Mouse (Mus musculus) heart, embryonic 11.5 days (tissue): Measurements from ENCODE around the gene Hint1. TPM values are rescaled to one million over a fixed set of nuclear protein-coding genes. Genes with fewer than 3 reads are reported as not detected.
A peak's percentile ranks its signal among the peaks of the same experiment; 100 is the strongest.

Experiments
- ATAC-seq: fragments of 200-750 bp; cut with Nextera tagmentation; replicated peaks from 2 replicates; pipeline ENCODE4 v1.8.0; 2017; ENCODE audit warnings: moderate library complexity; ENCODE audit not compliant: insufficient number of reproducible peaks, low FRiP score, low TSS enrichment
- H3K27ac ChIP-seq: fragments of 300-500 bp; sonication (generic); 2 replicates; pipeline ENCODE4 v1.5.1; 2014; ENCODE audit warnings: mild to moderate bottlenecking, low read depth, low read length
- H3K27me3 ChIP-seq: fragments of 300-500 bp; sonication (generic); 2 replicates; pipeline ENCODE4 v1.6.1; 2014; ENCODE audit warnings: mild to moderate bottlenecking, low read length, mixed read lengths; ENCODE audit not compliant: control insufficient read depth, insufficient read depth
- H3K36me3 ChIP-seq: fragments of 300-500 bp; sonication (generic); 2 replicates; pipeline ENCODE4 v1.6.1; 2014; ENCODE audit warnings: mild to moderate bottlenecking, low read length, moderate library complexity, mixed read lengths; ENCODE audit not compliant: control insufficient read depth, insufficient read depth
- H3K4me1 ChIP-seq: fragments of 300-500 bp; sonication (generic); 2 replicates; pipeline ENCODE4 v1.6.1; 2014; ENCODE audit warnings: low read length; ENCODE audit not compliant: control insufficient read depth, insufficient read depth
- H3K4me2 ChIP-seq: fragments of 300-500 bp; sonication (generic); 2 replicates; pipeline ENCODE4 v1.6.1; 2014; ENCODE audit warnings: mild to moderate bottlenecking, moderate library complexity
- H3K4me3 ChIP-seq: fragments of 300-500 bp; sonication (generic); 2 replicates; pipeline ENCODE4 v1.5.1; 2014; ENCODE audit warnings: low read depth, low read length
- H3K9ac ChIP-seq: fragments of 300-500 bp; sonication (generic); 2 replicates; pipeline ENCODE4 v1.6.1; 2014; ENCODE audit warnings: mild to moderate bottlenecking, low read depth, low read length, moderate library complexity
- H3K9me3 ChIP-seq: fragments of 300-500 bp; sonication (generic); replicated peaks from 2 replicates; pipeline ENCODE4 v1.6.1; 2016; ENCODE audit warnings: low read length; ENCODE audit not compliant: control insufficient read depth
- WGBS: fragments of 180-500 bp; shearing (Covaris S2); extraction: QIAGEN DNeasy Blood & Tissue Kit; methylation state at CpG from one replicate; pipeline ENCODE4 v1.1.7; 2014; ENCODE audit not compliant: insufficient replicate concordance; 5-methylcytosine and 5-hydroxymethylcytosine counted together
- polyA plus RNA-seq: library from polyadenylated mRNA; unstranded; fragments of >200 nt; fragmentation: Nextera tagmentation; extraction: Ambion mirVana; gene quantifications from 2 replicates; pipeline ENCODE4 v1.2.1, GENCODE M21; 2014

The Hint1 gene
- 632 and 639 TPM in 2 replicates for polyA plus RNA-seq

DNA sequence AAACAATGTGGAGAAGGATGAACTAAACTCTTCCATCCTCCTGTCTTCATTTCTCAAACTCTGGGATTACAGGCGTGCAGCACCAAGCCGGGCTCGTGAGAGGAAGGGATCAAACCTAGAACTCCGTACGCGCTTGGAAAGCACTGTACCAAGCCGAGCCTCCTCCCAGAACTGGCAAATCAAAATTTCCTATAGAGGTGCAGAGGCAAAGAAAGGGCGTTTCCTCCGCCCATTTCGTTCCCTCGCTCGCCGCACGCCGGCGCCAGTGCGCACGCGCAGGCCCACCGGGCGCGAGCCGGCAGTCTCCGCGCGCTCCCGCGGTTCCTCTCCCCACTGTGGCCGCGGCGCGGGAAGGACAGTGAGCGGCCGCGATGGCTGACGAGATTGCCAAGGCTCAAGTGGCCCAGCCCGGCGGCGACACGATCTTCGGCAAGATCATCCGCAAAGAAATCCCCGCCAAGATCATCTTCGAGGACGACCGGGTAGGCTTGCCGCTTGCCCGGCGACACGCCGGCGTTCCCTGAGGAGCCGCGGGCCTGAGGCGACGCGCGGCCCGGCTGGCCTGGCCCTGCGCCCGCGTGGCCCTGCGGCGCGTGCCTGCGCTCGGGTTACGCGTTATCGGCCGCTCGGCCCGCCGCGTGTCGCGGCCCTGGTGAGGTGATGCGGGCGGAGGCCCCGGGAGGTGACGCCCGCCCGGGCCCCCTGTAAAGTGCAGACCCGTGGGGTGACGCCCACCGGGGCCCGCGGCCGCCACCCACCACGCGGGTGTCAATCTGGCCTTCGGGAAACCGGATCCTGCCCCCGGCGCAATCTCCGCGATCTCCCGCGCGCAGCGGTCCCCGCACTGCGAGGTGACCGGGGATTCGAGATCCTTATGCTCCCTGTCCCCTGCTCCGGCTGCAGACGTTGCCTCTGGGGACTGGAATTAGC is at the start of gene Hint1:
Hint1 (plus strand) TSS at position 265 of the 930 bp plus-strand sequence.
- Histone ChIP-seq H3K27me3 (no peaks in the 10 kb centered on the region), H3K27ac (peak within 1 kb of the TSS; percentile 94), H3K36me3 (peaks cover 7% of the 10 kb centered on the region), H3K9me3 (no peaks in the 10 kb centered on the region), H3K4me3 (peak within 1 kb of the TSS; percentile 88), H3K4me1 (peaks cover 12% of the 10 kb centered on the region), H3K4me2 (peak within 1 kb of the TSS; percentile 64), H3K9ac (peak within 1 kb of the TSS; percentile 98)
- ATAC-seq, result peak; percentile 76
- WGBS, result under 1% methylated on average over 99 of the region's 107 CpGs

DNA sequence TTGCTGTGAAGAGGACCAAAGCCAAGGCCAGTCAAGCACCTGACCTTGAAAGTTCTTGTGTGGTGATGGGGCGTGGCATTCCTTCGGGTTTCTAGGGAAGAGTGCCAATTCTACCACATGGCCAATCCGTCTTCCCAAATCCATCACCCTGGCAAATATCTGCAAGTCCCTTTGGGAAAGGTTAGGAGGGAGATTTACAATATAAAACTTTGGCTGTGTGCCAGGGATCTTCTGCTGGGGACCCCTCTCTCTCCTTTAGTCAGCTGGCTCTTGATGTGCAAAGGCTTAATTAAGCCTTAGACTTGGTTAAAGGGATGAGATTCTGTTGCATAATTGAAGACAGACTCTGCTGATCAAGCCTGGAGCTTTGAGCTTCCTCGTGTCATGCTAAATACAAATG is 48.7 kb upstream of the Hint1 start:
- Histone ChIP-seq H3K9ac (no peak overlapping the region), H3K4me3 (no peak overlapping the region), H3K36me3 (no peaks in the 10 kb centered on the region), H3K4me2 (no peak overlapping the region), H3K27me3 (no peaks in the 10 kb centered on the region), H3K9me3 (no peaks in the 10 kb centered on the region), H3K4me1 (no peaks in the 10 kb centered on the region), H3K27ac (no peak overlapping the region)
- no peak for ATAC-seq
- WGBS, result 77% methylated on average over 4 of the region's 4 CpGs

GRCm38 (mm10) chr11:54819489-54819888 is 46.7 kb upstream of the Hint1 start:
- H3K9me3 ChIP-seq, result no peaks in the 10 kb centered on the region
- no peak overlapping the region for H3K4me3 ChIP-seq
- no peaks in the 10 kb centered on the region for H3K36me3 ChIP-seq
- ATAC-seq, result no peak
- no peaks in the 10 kb centered on the region for H3K4me1 ChIP-seq
- 60% methylated on average over 7 of the region's 7 CpGs for WGBS
- H3K4me2 ChIP-seq, result no peak overlapping the region
- H3K9ac ChIP-seq, result no peak overlapping the region
- no peaks in the 10 kb centered on the region for H3K27me3 ChIP-seq
- no peak overlapping the region for H3K27ac ChIP-seq

GRCm38 (mm10) chr11:54823467-54823866 is 42.7 kb upstream of the Hint1 start:
- no peak overlapping the region for H3K27ac ChIP-seq
- H3K36me3 ChIP-seq, result no peaks in the 10 kb centered on the region
- WGBS, result 71% methylated on average over 4 of the region's 4 CpGs
- ATAC-seq, result no peak
- no peaks in the 10 kb centered on the region for H3K9me3 ChIP-seq
- no peak overlapping the region for H3K4me2 ChIP-seq
- no peak overlapping the region for H3K9ac ChIP-seq
- no peaks in the 10 kb centered on the region for H3K27me3 ChIP-seq
- no peak overlapping the region for H3K4me3 ChIP-seq
- no peaks in the 10 kb centered on the region for H3K4me1 ChIP-seq

DNA sequence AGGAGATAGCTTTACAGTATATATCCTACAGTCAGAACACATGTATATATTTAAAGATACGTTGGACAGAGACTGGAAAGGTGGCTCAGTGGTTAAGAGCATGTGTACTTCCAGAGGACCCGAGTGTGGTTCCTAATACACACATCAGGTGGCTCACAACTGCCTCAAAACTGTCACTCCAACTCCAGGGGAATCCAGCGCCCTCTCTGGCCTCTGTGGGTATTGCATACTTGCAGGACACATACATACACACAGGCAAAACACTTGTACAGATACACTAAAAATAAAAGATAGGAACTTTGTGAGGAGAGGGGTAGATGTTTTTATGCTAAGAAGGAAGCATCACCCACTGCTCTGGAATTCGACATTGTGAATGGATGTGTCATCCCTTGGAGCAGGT is 40.4 kb upstream of the Hint1 start:
- Histone ChIP-seq H3K9me3 (no peaks in the 10 kb centered on the region), H3K27ac (no peak overlapping the region), H3K4me1 (no peaks in the 10 kb centered on the region), H3K9ac (no peak overlapping the region), H3K27me3 (no peaks in the 10 kb centered on the region), H3K4me3 (no peak overlapping the region), H3K36me3 (no peaks in the 10 kb centered on the region), H3K4me2 (no peak overlapping the region)
- WGBS, result 75% methylated on average over 4 of the region's 4 CpGs
- ATAC-seq, result no peak

- ATAC-seq, result no peak
- WGBS, result 85% methylated on average over 8 of the region's 8 CpGs
Observed at GRCm38 (mm10) chr11:54826819-54827218, 39.4 kb upstream of the Hint1 start.

DNA sequence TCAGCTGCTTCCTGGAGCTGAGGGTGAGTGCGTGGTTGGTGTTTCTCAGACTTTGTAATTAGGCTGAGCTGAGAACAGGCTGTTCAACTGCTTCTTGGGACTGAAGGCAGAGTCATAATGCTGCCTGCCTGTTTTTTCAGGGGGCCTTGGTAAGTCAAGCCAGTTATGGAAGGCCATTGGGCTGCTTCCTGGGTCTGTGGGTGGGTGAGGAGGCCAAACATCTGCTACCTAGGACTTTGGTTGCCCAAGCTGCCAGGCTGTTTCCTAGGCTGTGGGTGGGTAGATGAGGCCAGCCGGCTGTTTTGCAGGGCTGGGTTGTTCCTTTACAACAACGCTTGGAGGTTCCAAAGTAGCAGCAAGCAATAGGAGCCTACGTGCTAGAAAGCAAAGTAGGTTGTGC is 32.4 kb upstream of the Hint1 start:
- WGBS, result 93% methylated on average over 4 of the region's 4 CpGs
- Histone ChIP-seq H3K27me3 (no peaks in the 10 kb centered on the region), H3K36me3 (no peaks in the 10 kb centered on the region), H3K4me1 (no peaks in the 10 kb centered on the region), H3K4me2 (no peak overlapping the region), H3K27ac (no peak overlapping the region), H3K4me3 (no peak overlapping the region), H3K9me3 (no peaks in the 10 kb centered on the region), H3K9ac (no peak overlapping the region)
- ATAC-seq, result no peak

More at GRCm38 (mm10) chr11:54826819-54827218, 39.4 kb upstream of the Hint1 start:
- H3K36me3 ChIP-seq, result no peaks in the 10 kb centered on the region
- no peaks in the 10 kb centered on the region for H3K27me3 ChIP-seq
- H3K4me2 ChIP-seq, result no peak overlapping the region
- H3K4me1 ChIP-seq, result no peaks in the 10 kb centered on the region
- H3K27ac ChIP-seq, result no peak overlapping the region
- H3K4me3 ChIP-seq, result no peak overlapping the region
- no peaks in the 10 kb centered on the region for H3K9me3 ChIP-seq
- H3K9ac ChIP-seq, result no peak overlapping the region

DNA sequence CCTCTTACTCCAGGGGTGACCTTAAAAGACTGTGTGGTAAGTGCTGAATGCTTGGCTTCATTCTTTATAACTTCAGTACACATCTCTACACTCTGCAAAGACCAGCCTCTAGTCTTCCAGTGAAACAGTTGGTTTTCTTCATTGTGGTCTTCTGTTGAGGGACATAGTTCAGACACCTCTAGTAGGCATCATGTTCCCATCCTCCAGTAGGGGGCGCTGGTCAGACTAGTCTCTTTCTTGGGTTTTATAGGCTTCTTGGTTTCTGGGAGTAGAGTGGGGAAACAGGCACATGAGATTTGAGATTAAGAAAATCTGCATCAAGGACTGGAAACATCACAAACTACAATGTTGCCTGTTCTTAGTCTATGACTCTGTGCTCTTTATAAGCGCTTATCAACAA is 31.6 kb upstream of the Hint1 start:
- H3K4me2 ChIP-seq, result no peak overlapping the region

GRCm38 (mm10) chr11:54836106-54836505 is 30.1 kb upstream of the Hint1 start:
- Histone ChIP-seq H3K9me3 (no peaks in the 10 kb centered on the region), H3K4me3 (no peak overlapping the region), H3K9ac (no peak overlapping the region), H3K27me3 (no peaks in the 10 kb centered on the region), H3K4me1 (no peaks in the 10 kb centered on the region), H3K27ac (no peak overlapping the region), H3K4me2 (no peak overlapping the region), H3K36me3 (no peaks in the 10 kb centered on the region)
- WGBS, result 78% methylated on average over 9 of the region's 9 CpGs
- ATAC-seq, result no peak

More for the DNA sequence above, 31.6 kb upstream of the Hint1 start:
- no peak for ATAC-seq
- Histone ChIP-seq H3K4me3 (no peak overlapping the region), H3K27ac (no peak overlapping the region), H3K4me1 (no peaks in the 10 kb centered on the region), H3K27me3 (no peaks in the 10 kb centered on the region), H3K9me3 (no peaks in the 10 kb centered on the region), H3K9ac (no peak overlapping the region), H3K36me3 (no peaks in the 10 kb centered on the region)
- 54% methylated on average over 2 of the region's 2 CpGs for WGBS
